Mouse (Mus musculus): ENCODE data around the gene Zfp704.

DNA sequence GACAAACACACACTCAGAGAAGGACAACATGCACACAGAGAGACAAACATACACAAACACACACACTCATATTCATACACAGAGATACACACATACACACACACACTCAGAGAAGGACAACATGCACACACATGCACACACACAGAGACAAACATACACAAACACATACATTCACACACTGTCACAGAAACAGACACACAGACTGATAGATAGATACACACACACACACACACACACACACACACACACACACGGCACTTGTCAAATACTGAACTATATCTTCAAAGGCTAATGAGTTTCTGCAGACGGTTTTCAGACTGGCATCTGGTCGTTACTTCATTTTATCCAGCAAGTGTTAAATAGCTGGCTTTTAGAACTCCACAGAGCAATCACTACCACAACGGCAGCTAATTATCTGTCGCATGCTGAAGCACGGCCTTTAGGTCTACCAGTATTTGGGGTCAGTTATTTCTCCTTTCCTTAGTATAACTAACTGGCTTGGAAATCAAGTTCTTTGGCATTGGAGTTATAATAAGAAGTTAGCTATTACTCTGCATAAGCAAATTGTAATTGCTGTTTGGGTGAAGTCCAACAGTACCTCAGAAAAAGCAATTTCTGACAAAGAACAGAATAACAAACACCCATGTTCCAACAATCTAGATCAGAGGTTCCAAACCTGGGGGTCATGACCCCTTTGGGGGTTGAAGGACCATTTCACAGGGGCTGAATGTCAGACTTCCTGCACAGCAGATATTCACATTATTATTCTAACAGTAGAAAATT lies 51.9 kb downstream of the Zfp704 start:
- TF ChIP-seq CTCF (IDR thresholded peaks at IDR 0.05; ENCODE audit: extremely low read depth, insufficient read depth, insufficient read length, insufficient replicate concordance) (no peak), POLR2A (IDR thresholded peaks at IDR 0.05; ENCODE audit: low read depth, low read length) (no peak)

Data from spleen, adult 2 months (tissue).